Mouse (Mus musculus) hematopoietic stem cell, adult 5-6 weeks (primary cell): ENCODE data around the gene Slc5a11. TPM values are rescaled to one million over a fixed set of nuclear protein-coding genes. Genes with fewer than 3 reads are reported as not detected.

ENCODE experiments used
- ATAC-seq, 2 experiments: fragments of 125-278 bp in 1 of 2; replicated peaks in 1 of 2; 2 replicates each; pipeline ENCODE4 v1.8.0; 2016 to 2017; ENCODE audit warnings: inconsistent platforms in 2 of 2, mild to moderate bottlenecking in 2 of 2, moderate number of reproducible peaks in 2 of 2, low read depth in 1 of 2, moderate TSS enrichment in 1 of 2; ENCODE audit not compliant: low FRiP score in 2 of 2, poor library complexity in 2 of 2, severe bottlenecking in 2 of 2, insufficient read depth in 1 of 2, low TSS enrichment in 1 of 2
- total RNA-seq: library from RNA; stranded (forward); fragments of 172-1452, 232-1000 nt; gene quantifications from 2 replicates; pipeline ENCODE4 v1.2.3, GENCODE M21; 2017

Gene Slc5a11
- total RNA-seq, 1 experiment from 2014 or later = 1.3 TPM

- no peak; a peak in 1 of 4 replicates for ATAC-seq
Measured at GRCm38 (mm10) chr7:123305397-123305796, 90.8 kb downstream of the Slc5a11 start.

GRCm38 (mm10) chr7:123307236-123307635 is 92.7 kb downstream of the Slc5a11 start:
- ATAC-seq = no peak

GRCm38 (mm10) chr7:123307887-123308558 is 93.4 kb downstream of the Slc5a11 start:
- ATAC-seq = no peak

GRCm38 (mm10) chr7:123311836-123312235 is 97.3 kb downstream of the Slc5a11 start:
- no peak for ATAC-seq

- ATAC-seq = no peak
Measured at GRCm38 (mm10) chr7:123312738-123313137, 98.2 kb downstream of the Slc5a11 start.

GRCm38 (mm10) chr7:123322452-123323121 is 108.0 kb downstream of the Slc5a11 start:
- ATAC-seq = peak; percentile 92 to 95

Other genes starting within 250 kb of the Slc5a11 start
- 96.3 and 97.9 TPM in 2 replicates for gene Rbbp6, start 249.1 kb upstream of the Slc5a11 start, total RNA-seq
- 50.2 and 53.0 TPM in 2 replicates for gene Tnrc6a, start 90.9 kb upstream of the Slc5a11 start, total RNA-seq
- gene Lcmt1, start 155.0 kb downstream of the Slc5a11 start, total RNA-seq = 36.4 and 45.5 TPM in 2 replicates
- gene Arhgap17, start 155.1 kb downstream of the Slc5a11 start, total RNA-seq = 34.4 and 35.1 TPM in 2 replicates
- not detected in 2 replicates for gene Aqp8, start 247.5 kb downstream of the Slc5a11 start, total RNA-seq